9 mouse cellular contexts compared by ENCODE assay signal in genomic region chr17:88325910-88326739, GRCm38 (mm10).
A peak's percentile ranks its signal among the peaks of the same experiment; 100 is the strongest.
DNase-seq lines count a peak whose midpoint lies in the region; ATAC-seq and TF ChIP-seq lines count a peak whose summit lies in the region.
"Had no signal": no experiment of that assay in that cellular context is flagged by ENCODE, and none has a peak within 500 bp of the region (broad histone marks: within the 10 kb centered on the region; RNA-seq: fewer than 3 reads in every experiment).

No protein-coding gene starts in this region.

- TF ChIP-seq EP300 in lung, postnatal 0 days (IDR thresholded peaks at IDR 0.05), result no peak

- TF ChIP-seq CTCF in lung, postnatal 0 days (IDR thresholded peaks at IDR 0.05), result no peak

- no peaks in the 10 kb centered on the region for H3K36me3 ChIP-seq in hindbrain, embryonic 14.5 days (replicated peaks; ENCODE audit: control insufficient read depth, insufficient read depth)
- no peaks in the 10 kb centered on the region for H3K36me3 ChIP-seq in limb, embryonic 11.5 days (ENCODE audit: control insufficient read depth, insufficient read depth, low read length)
- H3K36me3 ChIP-seq in lung, postnatal 0 days (ENCODE audit: insufficient read depth, low read length), result no peaks in the 10 kb centered on the region

- H3K9me3 ChIP-seq in hindbrain, embryonic 14.5 days (ENCODE audit: control insufficient read depth, low read length), result peaks cover 5% of the 10 kb centered on the region; the same call in 1 of the 2 replicates
- H3K9me3 ChIP-seq in limb, embryonic 11.5 days (ENCODE audit: control insufficient read depth, low read length), result no peaks in the 10 kb centered on the region
- H3K9me3 ChIP-seq in lung, postnatal 0 days (ENCODE audit: low read length), result no peaks in the 10 kb centered on the region

- WGBS in hindbrain, embryonic 14.5 days, result 7% methylated on average over 12 of the region's 12 CpGs
- 50% methylated on average over 12 of the region's 12 CpGs for WGBS in limb, embryonic 11.5 days
- 45% methylated on average over 12 of the region's 12 CpGs for WGBS in lung, postnatal 0 days

- no peak overlapping the region for H3K9ac ChIP-seq in hindbrain, embryonic 14.5 days
- no peak overlapping the region for H3K9ac ChIP-seq in limb, embryonic 11.5 days (ENCODE audit: low read length)
- H3K9ac ChIP-seq in lung, postnatal 0 days (replicated peaks; ENCODE audit: low read depth), result no peak overlapping the region

- H3K4me1 ChIP-seq in hindbrain, embryonic 14.5 days (replicated peaks; ENCODE audit: control insufficient read depth, insufficient read depth, low read length), result peaks cover 29% of the 10 kb centered on the region
- H3K4me1 ChIP-seq in limb, embryonic 11.5 days (ENCODE audit: control insufficient read depth, insufficient read depth, low read length), result peaks cover 4% of the 10 kb centered on the region; the same call in 1 of the 2 replicates
- no peaks in the 10 kb centered on the region for H3K4me1 ChIP-seq in lung, postnatal 0 days (ENCODE audit: insufficient read depth, low read depth, low read length)

- ATAC-seq in hindbrain, embryonic 14.5 days (ENCODE audit: low FRiP score), result peak; percentile 69; the same call in 1 of the 2 replicates
- no peak for ATAC-seq in limb, embryonic 11.5 days (ENCODE audit: insufficient number of reproducible peaks, low FRiP score, low TSS enrichment, low read depth)
- no peak for ATAC-seq in lung, postnatal 0 days
- ATAC-seq in megakaryocyte progenitor cell, adult 5-6 weeks (replicated peaks; ENCODE audit: poor library complexity), result no peak
- ATAC-seq: Patski had no signal

- H3K4me3 ChIP-seq in hindbrain, embryonic 14.5 days (replicated peaks; ENCODE audit: low read length), result no peak overlapping the region
- no peak overlapping the region for H3K4me3 ChIP-seq in limb, embryonic 11.5 days (ENCODE audit: low read depth, low read length)
- H3K4me3 ChIP-seq in lung, postnatal 0 days (ENCODE audit: low read depth, low read length), result no peak overlapping the region

- no peak overlapping the region for H3K27ac ChIP-seq in hindbrain, embryonic 14.5 days
- no peak overlapping the region; the same call in 1 of the 2 replicates for H3K27ac ChIP-seq in limb, embryonic 11.5 days (replicated peaks; ENCODE audit: low read depth, low read length)
- no peak overlapping the region for H3K27ac ChIP-seq in lung, postnatal 0 days (ENCODE audit: low read length)

- no peak overlapping the region for H3K4me2 ChIP-seq in hindbrain, embryonic 14.5 days (replicated peaks)
- no peak overlapping the region for H3K4me2 ChIP-seq in limb, embryonic 11.5 days (ENCODE audit: low read depth, severe bottlenecking)
- no peak overlapping the region for H3K4me2 ChIP-seq in lung, postnatal 0 days (replicated peaks; ENCODE audit: low read depth, low read length)

- H3K27me3 ChIP-seq in hindbrain, embryonic 14.5 days (ENCODE audit: control insufficient read depth, insufficient read depth, low read length), result peaks cover 19% of the 10 kb centered on the region
- no peaks in the 10 kb centered on the region for H3K27me3 ChIP-seq in limb, embryonic 11.5 days (ENCODE audit: control insufficient read depth, insufficient read depth, low read length)
- no peaks in the 10 kb centered on the region for H3K27me3 ChIP-seq in lung, postnatal 0 days (replicated peaks; ENCODE audit: insufficient read depth, low read length)
- H3K27me3 ChIP-seq: Patski had no signal

- DNase-seq in right cerebral cortex, adult 18-20 months, result peak; percentile 52
- DNase-seq in right cerebral cortex, postnatal 14 days, result no peak
- peak; percentile 42 for DNase-seq in hindbrain, embryonic 14.5 days (ENCODE audit: low spot score)
- DNase-seq in limb, embryonic 11.5 days (ENCODE audit: low spot score), result peak; percentile 35
- DNase-seq in retina, embryonic 14.5 days (ENCODE audit: low spot score), result peak; percentile 70
- DNase-seq in lung, postnatal 0 days (ENCODE audit: low spot score), result no peak
- DNase-seq in right cerebral cortex, postnatal 25 days, result no peak

Comparison
In these comparisons a context has a peak if more than half of its experiments do, and no peak if none do; other contexts are left out.
1. DNase-seq: peak in right cerebral cortex, adult 18-20 months (single experiment), hindbrain, embryonic 14.5 days (single experiment), limb, embryonic 11.5 days (single experiment) and retina, embryonic 14.5 days (single experiment); none in right cerebral cortex, postnatal 14 days (single experiment), lung, postnatal 0 days (single experiment) and right cerebral cortex, postnatal 25 days (single experiment).